Mouse (Mus musculus): ENCODE data around the gene Cfap126. TPM values are rescaled to one million over a fixed set of nuclear protein-coding genes. Genes with fewer than 3 reads are reported as not detected.

Cfap126 gene
- 1.2 and 1.4 TPM in 2 replicates for polyA plus RNA-seq (2012; rRNA removed)

GRCm38 (mm10) chr1:171113873-171114299 is at the start of gene Cfap126:
Cfap126 (plus strand) TSS chr1:171113918.

DNA sequence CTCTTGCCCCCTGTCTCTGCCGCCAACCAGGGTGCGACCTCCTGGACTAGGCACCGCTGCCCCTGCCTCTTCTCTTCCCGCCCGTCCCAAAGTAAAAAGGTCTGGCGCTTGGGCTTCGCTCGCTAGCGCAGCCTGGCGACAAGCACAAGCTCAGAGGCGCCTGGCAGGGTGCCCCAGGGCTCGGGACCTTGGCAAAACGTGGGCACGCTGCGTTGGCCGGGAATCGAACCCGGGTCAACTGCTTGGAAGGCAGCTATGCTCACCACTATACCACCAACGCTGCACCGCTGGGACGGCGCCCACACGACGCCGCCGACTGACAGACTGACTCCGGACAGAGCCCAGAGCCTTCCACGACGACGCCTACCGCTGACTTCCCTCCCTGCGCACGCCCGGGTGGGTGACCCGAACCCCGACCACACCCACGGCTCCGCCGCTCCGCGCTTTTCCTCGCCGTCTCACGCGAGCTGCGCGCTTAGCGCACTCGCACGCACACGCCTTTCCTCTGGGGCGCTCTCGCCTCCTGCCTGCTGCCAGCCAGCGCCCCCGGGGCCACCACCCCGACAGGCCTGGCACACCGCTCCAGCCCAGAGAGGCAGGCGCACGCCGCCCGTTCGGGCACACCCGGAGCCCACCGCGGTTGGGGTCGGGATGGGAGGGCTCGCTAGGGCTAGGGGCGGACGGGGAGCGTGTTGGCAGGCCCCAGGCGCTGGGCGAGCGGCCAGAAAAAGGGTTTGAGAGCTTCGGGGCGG is 49.1 kb upstream of the Cfap126 start, which contains the start of gene Fcgr3:
Gene Fcgr3 (minus strand): TSS at position 445 of the 752 bp plus-strand sequence.

GRCm38 (mm10) chr1:171149974-171150760 is 36.4 kb downstream of the Cfap126 start, which contains the start of the genes Sdhc and Mpz:
Sdhc (minus strand) TSS chr1:171150603.
Mpz (plus strand) TSS chr1:171150711.

Other genes starting within 250 kb of the Cfap126 start
- gene Atf6, start 246.1 kb upstream of the Cfap126 start, polyA plus RNA-seq (2012; rRNA removed): 2.5 and 3.6 TPM in 2 replicates
- gene Gm26620, start 228.9 kb upstream of the Cfap126 start, polyA plus RNA-seq (2012; rRNA removed): 0.65 and 1.0 TPM in 2 replicates
- 3.1 and 4.5 TPM in 2 replicates for gene Dusp12, start 228.4 kb upstream of the Cfap126 start, polyA plus RNA-seq (2012; rRNA removed)
- gene Fcrlb, start 201.0 kb upstream of the Cfap126 start, polyA plus RNA-seq (2012; rRNA removed): 0.05 and 0.80 TPM in 2 replicates
- gene Fcrla, start 186.3 kb upstream of the Cfap126 start, polyA plus RNA-seq (2012; rRNA removed): 0.49 TPM in 1 of 2 replicates, not detected in the other
- 2.5 and 3.3 TPM in 2 replicates for gene Fcgr2b, start 137.4 kb upstream of the Cfap126 start, polyA plus RNA-seq (2012; rRNA removed)
- gene Fcgr4, start 95.0 kb upstream of the Cfap126 start, polyA plus RNA-seq (2012; rRNA removed): 0.30 and 0.38 TPM in 2 replicates
- gene Fcgr3, start 49.0 kb upstream of the Cfap126 start, polyA plus RNA-seq (2012; rRNA removed): 3.2 and 4.2 TPM in 2 replicates
- gene Sdhc, start 36.7 kb downstream of the Cfap126 start, polyA plus RNA-seq (2012; rRNA removed): 87.8 and 99.3 TPM in 2 replicates
- gene Mpz, start 36.8 kb downstream of the Cfap126 start, polyA plus RNA-seq (2012; rRNA removed): 0.87 and 1.1 TPM in 2 replicates
- 41.3 and 54.6 TPM in 2 replicates for gene Pcp4l1, start 82.3 kb downstream of the Cfap126 start, polyA plus RNA-seq (2012; rRNA removed)
- gene Nr1i3, start 100.1 kb downstream of the Cfap126 start, polyA plus RNA-seq (2012; rRNA removed): 0.04 and 0.11 TPM in 2 replicates
- gene Tomm40l, start 108.6 kb downstream of the Cfap126 start, polyA plus RNA-seq (2012; rRNA removed): 20.4 and 21.3 TPM in 2 replicates
- gene Apoa2, start 111.1 kb downstream of the Cfap126 start, polyA plus RNA-seq (2012; rRNA removed): 0.42 and 1.5 TPM in 2 replicates
- 16.4 and 22.5 TPM in 2 replicates for gene Fcer1g, start 120.4 kb downstream of the Cfap126 start, polyA plus RNA-seq (2012; rRNA removed)
- 2.8 and 2.9 TPM in 2 replicates for gene Adamts4, start 136.5 kb downstream of the Cfap126 start, polyA plus RNA-seq (2012; rRNA removed)
- gene Ndufs2, start 137.5 kb downstream of the Cfap126 start, polyA plus RNA-seq (2012; rRNA removed): 62.4 and 62.6 TPM in 2 replicates
- gene B4galt3, start 156.4 kb downstream of the Cfap126 start, polyA plus RNA-seq (2012; rRNA removed): 40.4 and 47.1 TPM in 2 replicates
- 16.4 and 17.4 TPM in 2 replicates for gene Ppox, start 167.3 kb downstream of the Cfap126 start, polyA plus RNA-seq (2012; rRNA removed)
- 19.0 and 19.2 TPM in 2 replicates for gene Usp21, start 174.1 kb downstream of the Cfap126 start, polyA plus RNA-seq (2012; rRNA removed)
- 8.7 and 9.2 TPM in 2 replicates for gene Ufc1, start 181.1 kb downstream of the Cfap126 start, polyA plus RNA-seq (2012; rRNA removed)
- gene Dedd, start 215.2 kb downstream of the Cfap126 start, polyA plus RNA-seq (2012; rRNA removed): 16.3 and 18.4 TPM in 2 replicates
- gene Nit1, start 231.7 kb downstream of the Cfap126 start, polyA plus RNA-seq (2012; rRNA removed): 39.2 and 41.0 TPM in 2 replicates
- 1.2 and 1.9 TPM in 2 replicates for gene Pfdn2, start 231.8 kb downstream of the Cfap126 start, polyA plus RNA-seq (2012; rRNA removed)
- gene Klhdc9, start 246.9 kb downstream of the Cfap126 start, polyA plus RNA-seq (2012; rRNA removed): 0.18 and 0.57 TPM in 2 replicates

Measured in stomach, adult 2 months (tissue).